Mouse (Mus musculus) limb, embryonic 14.5 days (tissue): ENCODE measurements at regions not wholly inside any gene's neighbourhood (a gene's known extent, or its start where the extent isn't known, plus 50 kb on each side); places are given as distances from the start of the nearest gene placed in this dataset.

Experiments used
- ATAC-seq: fragments of 200-750 bp; cut with Nextera tagmentation; 2 replicates; pipeline ENCODE4 v1.8.0; 2017; ENCODE audit warnings: low read depth, moderate number of reproducible peaks, moderate TSS enrichment; ENCODE audit not compliant: low FRiP score
- DNase-seq: peaks from one replicate; pipeline ENCODE4 v3.0.0-alpha.2; 2015; ENCODE audit warnings: low spot score
- H3K27ac ChIP-seq: fragments of 300-500 bp; sonication (generic); replicated peaks from 2 replicates; pipeline ENCODE4 v1.5.1; 2014; ENCODE audit warnings: low read depth, mild to moderate bottlenecking, low read length, moderate library complexity, mixed read lengths
- H3K27me3 ChIP-seq: fragments of 300-500 bp; sonication (generic); 2 replicates; pipeline ENCODE4 v1.6.1; 2014; ENCODE audit warnings: low read length, mixed read lengths; ENCODE audit not compliant: control insufficient read depth, insufficient read depth
- H3K36me3 ChIP-seq: fragments of 300-500 bp; sonication (generic); 2 replicates; pipeline ENCODE4 v1.6.1; 2014; ENCODE audit warnings: mild to moderate bottlenecking, low read length, moderate library complexity, mixed read lengths; ENCODE audit not compliant: control insufficient read depth, insufficient read depth
- H3K4me1 ChIP-seq: fragments of 300-500 bp; sonication (generic); 2 replicates; pipeline ENCODE4 v1.6.1; 2014; ENCODE audit warnings: antibody characterized with exemption, low read length, mixed read lengths; ENCODE audit not compliant: control insufficient read depth, insufficient read depth
- H3K4me2 ChIP-seq: fragments of 300-500 bp; sonication (generic); replicated peaks from 2 replicates; pipeline ENCODE4 v1.6.1; 2014; ENCODE audit warnings: low read depth, mild to moderate bottlenecking, low read length, moderate library complexity; ENCODE audit not compliant: severe bottlenecking
- H3K4me3 ChIP-seq: fragments of 300-500 bp; sonication (generic); replicated peaks from 2 replicates; pipeline ENCODE4 v1.5.1; 2014; ENCODE audit warnings: low read length
- H3K9ac ChIP-seq: fragments of 300-500 bp; sonication (generic); 2 replicates; pipeline ENCODE4 v1.6.1; 2014; ENCODE audit warnings: mild to moderate bottlenecking, low read depth, low read length, moderate library complexity; ENCODE audit not compliant: severe bottlenecking
- H3K9me3 ChIP-seq: fragments of 300-500 bp; sonication (generic); 2 replicates; pipeline ENCODE4 v1.6.1; 2016; ENCODE audit warnings: low read length; ENCODE audit not compliant: control insufficient read depth
- POLR2A ChIP-seq: fragments of 200-500 bp; IDR thresholded peaks from 2 replicates; pipeline ENCODE4 v1.8.0; 2012; ENCODE audit warnings: inconsistent platforms, mild to moderate bottlenecking, moderate library complexity, borderline replicate concordance; ENCODE audit not compliant: insufficient read depth, insufficient read length; ENCODE audit errors: extremely low read depth
- WGBS: fragments of 180-500 bp; shearing (Covaris S2); extraction: QIAGEN DNeasy Blood & Tissue Kit; methylation state at CpG from one replicate; pipeline ENCODE4 v1.1.7; 2014; 5-methylcytosine and 5-hydroxymethylcytosine counted together

DNA sequence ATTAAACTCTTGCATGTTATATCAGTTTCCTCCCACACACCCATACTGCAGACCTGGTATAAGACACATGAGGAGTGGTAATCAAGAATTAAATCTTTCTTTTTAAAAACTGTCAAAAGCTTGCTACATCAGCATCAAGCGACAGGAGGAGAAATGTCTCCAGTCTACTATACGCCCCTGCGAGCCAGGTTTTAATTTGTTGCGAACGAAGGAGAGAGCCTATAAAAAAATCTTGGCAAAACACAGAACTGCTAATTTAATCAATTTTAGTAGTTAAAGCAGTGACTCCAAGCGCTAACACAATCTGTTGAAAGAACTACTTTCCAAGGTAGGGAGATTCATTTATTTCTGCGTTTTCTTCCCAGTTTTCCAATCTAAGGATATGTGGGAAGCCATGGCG is 50.4 kb upstream of the Rnft1 start:
- no peak for TF ChIP-seq POLR2A
- H3K9ac ChIP-seq = no peak overlapping the region
- no peaks in the 10 kb centered on the region for H3K36me3 ChIP-seq
- H3K4me2 ChIP-seq = peak overlapping the region; percentile 22; the same call in 1 of the 2 replicates
- H3K27ac ChIP-seq = no peak overlapping the region
- no peak for DNase-seq
- no peak for ATAC-seq
- H3K4me3 ChIP-seq = no peak overlapping the region
- WGBS = 44% methylated on average over 8 of the region's 8 CpGs
- H3K27me3 ChIP-seq = no peaks in the 10 kb centered on the region
- H3K4me1 ChIP-seq = peaks cover 3% of the 10 kb centered on the region; the same call in 1 of the 2 replicates
- H3K9me3 ChIP-seq = no peaks in the 10 kb centered on the region
